Mouse (Mus musculus): ENCODE data around the gene Vps37d.
A peak's percentile ranks its signal among the peaks of the same experiment; 100 is the strongest.

Vps37d gene

GRCm38 (mm10) chr5:135077564-135078481 lies at the start of gene Vps37d:
TSS of gene Vps37d (minus strand) at chr5:135078266.
- DNase-seq (ENCODE audit: low spot score in 2 of 2): peak; percentile 81 to 86

- DNase-seq (ENCODE audit: low spot score in 2 of 2): no peak
Measured at GRCm38 (mm10) chr5:135127669-135128068, 49.6 kb upstream of the Vps37d start.

DNA sequence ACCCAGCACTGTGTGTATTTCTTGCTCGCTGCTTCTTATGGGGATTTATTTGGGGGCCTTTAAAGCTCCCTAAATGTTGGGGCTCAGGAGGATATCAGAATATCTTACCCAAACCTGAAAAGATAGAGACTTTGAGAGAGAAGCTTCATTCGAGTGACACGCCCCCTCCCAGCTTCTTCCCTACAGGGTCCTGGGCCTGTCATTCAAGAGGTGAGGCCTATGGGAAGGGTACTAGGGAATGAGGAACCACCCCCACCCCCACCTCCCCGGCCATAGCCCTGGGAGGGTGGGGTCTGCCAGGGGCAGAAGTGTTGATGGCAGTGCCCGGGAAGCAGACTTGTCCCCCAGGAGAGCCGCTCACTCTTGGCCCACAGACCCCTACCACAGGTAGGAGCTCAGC lies 48.1 kb upstream of the Vps37d start:
- DNase-seq (ENCODE audit: low spot score in 2 of 2): no peak

DNA sequence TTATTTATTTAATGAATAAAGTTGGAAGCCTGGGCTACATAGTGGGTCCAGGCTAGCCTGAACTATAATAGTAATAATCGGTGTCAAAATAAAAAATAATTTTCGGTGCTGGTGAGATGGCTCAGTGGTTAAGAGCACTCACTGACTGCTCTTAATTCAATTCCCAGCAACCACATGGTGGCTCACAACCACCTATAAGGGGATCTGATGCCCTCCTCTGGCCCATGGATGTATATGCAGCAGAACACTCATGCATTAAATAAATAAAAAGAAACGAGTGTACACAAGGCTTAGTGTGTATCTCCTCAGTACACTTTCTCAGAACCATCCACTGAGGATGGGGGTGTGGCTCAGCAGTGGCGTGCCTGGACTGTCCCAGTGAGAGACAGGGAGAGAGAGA lies 42.7 kb upstream of the Vps37d start:
- no peak for DNase-seq (ENCODE audit: low spot score in 2 of 2)

DNA sequence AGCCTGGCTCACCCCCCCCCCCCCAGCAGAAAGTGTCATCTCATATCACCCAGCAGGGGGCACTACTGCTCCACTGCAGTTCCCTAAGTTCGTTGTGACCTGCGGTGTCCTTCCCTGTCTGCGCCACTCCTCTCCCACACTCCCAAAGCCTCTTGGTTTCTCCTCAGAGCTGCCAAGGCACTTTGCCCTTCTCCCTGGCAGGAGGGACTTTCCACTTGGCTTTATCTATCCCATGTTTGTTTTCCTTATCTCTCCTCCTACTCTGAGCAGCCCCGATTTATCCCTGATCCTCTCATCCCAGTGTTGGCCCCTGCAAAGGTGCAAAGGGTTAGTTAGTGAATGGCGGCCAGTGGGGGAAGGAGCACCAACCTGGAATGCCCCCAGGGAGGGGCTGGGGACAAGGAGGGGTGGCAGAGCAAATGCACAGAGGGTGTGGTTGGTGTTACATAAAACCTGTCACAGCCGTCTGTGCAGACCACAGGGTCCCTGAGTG lies 40.6 kb upstream of the Vps37d start:
- DNase-seq (ENCODE audit: low spot score in 2 of 2): peak; percentile 26 to 30

- no peak for DNase-seq (ENCODE audit: low spot score in 2 of 2)
Measured at GRCm38 (mm10) chr5:135115241-135115640, 37.2 kb upstream of the Vps37d start.

DNA sequence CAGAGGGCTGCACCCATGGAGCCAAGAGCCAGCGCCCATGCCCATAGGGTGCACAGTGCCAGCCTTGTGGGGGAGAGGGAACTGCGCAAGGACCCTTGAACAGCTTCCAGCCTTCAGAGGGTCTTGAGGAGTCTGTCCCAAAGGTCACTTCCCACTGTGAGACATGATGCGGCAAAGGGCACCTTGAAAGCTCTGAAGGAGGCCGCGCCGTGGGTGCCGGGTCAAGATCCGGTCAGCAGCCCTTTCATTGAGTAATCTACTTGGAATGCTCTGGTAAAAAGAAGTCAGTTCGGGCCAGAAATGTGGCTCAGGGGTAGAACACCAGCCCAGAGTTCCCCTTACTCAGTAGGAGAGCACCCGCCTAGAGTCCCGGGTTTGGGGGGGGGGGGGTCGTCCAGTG lies 35.7 kb upstream of the Vps37d start:
- DNase-seq (ENCODE audit: low spot score in 2 of 2): no peak

GRCm38 (mm10) chr5:135109976-135110375 lies 31.9 kb upstream of the Vps37d start:
- DNase-seq (ENCODE audit: low spot score in 2 of 2): no peak

DNA sequence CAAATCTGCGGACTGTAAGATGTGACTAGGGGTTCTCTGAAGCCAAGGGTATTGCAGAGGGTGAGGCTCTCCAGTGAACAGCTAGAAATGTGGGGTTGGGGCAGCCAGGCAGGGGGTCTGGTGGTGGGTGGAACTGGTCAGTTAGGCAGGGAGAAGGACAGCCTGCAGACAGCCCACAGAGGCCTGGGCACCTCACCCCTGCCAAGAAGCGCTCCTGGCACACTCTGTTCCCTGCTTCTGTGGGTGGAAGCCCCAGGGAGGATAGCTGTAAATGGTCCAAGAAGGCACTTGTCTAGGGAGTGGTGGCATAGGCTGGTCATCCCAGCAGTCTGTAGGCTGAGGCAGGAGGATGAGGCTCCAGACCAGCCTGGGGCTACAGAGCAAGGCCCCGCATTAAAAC lies 31.4 kb upstream of the Vps37d start:
- DNase-seq (ENCODE audit: low spot score in 2 of 2): no peak

GRCm38 (mm10) chr5:135109017-135109416 lies 31.0 kb upstream of the Vps37d start:
- DNase-seq (ENCODE audit: low spot score in 2 of 2): no peak

DNA sequence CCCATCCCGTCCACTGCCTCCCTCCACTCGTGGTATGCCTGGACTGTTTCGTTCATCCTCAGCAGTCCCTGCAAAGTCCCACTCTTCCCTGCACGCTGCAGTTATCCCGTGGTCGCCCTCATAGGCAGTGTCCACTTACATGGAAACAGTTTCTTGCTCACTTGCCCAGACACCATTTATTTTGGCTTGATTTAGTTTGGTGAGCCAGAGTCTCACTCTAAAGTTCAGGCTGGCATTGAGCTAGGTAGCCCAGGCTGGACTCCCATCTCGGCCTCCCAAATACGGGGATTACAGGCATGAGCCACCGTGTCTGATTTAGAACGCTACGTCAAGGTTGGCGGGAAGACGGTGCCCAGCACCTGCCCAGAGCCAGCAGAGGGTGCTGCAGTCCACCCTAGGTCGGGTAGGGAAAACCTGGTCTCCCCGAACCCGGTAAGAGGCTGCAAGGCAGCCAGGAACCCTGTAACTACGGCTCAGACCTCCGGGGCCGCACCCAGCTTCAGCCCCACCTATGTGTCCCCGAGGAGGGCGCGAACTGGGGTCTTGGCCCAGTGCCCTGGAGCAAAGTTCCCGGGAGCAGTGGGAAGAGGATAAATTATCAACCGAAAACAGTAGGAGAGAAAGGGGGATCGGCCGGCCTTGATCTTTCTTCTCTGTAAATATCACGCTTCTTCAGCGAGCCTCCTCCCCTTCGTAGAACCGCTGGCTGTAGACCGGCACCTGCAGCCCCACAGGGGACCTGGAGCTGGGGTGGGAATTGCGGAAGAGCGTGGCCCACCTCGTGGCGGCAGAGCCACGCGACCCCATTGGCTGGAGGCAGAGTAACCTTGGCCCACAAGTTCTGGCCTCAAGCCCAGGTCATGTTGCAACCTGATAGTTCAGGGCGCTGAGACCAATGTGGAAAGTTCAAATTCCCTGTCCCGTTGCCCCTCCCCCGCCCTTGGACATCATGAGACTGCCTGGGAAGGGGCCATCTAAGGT lies 29.7 kb upstream of the Vps37d start:
- peak in 1 of 2 experiments; percentile 48 for DNase-seq (ENCODE audit: low spot score in 2 of 2)

GRCm38 (mm10) chr5:135106758-135107256 lies 28.7 kb upstream of the Vps37d start:
- peak; percentile 45 to 68 for DNase-seq (ENCODE audit: low spot score in 2 of 2)

DNA sequence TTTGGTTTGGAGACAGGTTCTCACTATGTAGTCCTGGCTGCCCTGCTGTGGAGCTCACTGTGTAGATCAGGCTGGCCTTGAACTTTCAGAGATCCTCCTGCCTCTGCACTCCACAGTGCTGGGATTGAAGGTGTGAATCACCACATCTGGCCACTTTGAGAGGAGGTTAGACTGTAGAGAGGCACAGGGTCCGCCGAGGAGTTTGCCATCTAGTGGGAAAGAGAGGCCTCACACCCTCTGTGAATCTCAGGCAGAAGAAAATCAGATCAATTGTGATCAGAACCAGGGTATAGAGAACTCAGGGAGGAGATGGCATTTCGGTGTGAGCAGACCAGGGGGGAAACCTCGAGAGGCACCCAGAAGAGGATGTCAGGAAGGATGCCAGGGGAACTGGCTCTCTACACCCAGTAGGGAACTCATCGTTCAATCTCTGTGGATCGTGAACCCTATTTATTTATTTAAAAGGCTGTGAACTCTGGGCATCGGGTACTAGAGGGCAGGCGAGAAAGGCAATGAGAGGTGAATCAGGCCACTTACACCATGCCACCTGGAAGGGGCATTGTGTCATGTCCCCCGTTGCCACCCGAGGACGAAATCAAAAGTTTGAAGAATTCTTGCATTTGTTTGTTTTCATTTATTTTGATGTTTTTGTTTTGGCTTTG lies 26.1 kb upstream of the Vps37d start:
- DNase-seq (ENCODE audit: low spot score in 2 of 2): no peak

DNA sequence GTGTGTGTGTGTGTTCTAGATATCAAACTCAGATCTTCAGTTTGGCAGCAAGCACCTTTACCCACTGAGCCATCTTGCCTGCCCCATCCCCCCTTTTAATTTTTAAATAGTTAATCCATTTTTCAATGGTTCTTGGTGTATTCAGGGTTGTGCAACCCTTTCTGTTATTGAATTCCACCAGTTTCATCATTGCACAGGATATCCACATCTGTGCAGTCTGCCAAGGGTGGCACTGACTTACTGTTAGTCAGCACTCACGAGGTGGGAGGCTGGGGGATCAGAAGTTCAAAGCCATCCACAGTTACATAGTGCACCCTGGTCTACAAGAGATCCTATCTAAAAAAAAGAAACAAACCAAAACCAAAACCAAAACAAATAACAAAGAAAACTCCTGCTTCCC lies 22.9 kb upstream of the Vps37d start:
- DNase-seq (ENCODE audit: low spot score in 2 of 2): no peak

GRCm38 (mm10) chr5:135089653-135090052 lies 11.6 kb upstream of the Vps37d start, which contains the start of gene Mlxipl:
TSS of gene Mlxipl (plus strand) at chr5:135089890.
- DNase-seq (ENCODE audit: low spot score in 2 of 2): no peak

- DNase-seq (ENCODE audit: low spot score in 2 of 2): no peak
Measured at GRCm38 (mm10) chr5:135086871-135087270, 8.8 kb upstream of the Vps37d start.

DNA sequence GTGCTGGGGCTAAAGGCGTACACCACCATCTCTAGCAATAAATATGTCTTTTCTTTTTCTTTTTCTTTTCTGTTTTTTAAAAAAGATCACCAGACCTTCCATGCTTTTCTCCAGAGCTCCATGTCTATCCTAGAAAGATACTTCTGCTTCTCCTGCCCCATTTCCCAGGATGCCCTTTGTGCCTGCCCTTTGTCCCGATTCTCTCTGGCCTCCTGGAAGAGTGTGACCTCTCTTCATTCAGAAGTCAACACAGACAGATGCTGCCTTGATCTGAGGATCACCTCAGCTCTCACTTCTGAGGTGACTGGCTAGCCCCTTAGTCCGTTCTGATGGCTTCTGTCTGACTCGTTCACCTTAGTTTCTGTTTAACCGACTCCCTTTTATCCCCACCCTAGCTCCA lies 2.5 kb upstream of the Vps37d start:
- no peak for DNase-seq (ENCODE audit: low spot score in 2 of 2)

DNA sequence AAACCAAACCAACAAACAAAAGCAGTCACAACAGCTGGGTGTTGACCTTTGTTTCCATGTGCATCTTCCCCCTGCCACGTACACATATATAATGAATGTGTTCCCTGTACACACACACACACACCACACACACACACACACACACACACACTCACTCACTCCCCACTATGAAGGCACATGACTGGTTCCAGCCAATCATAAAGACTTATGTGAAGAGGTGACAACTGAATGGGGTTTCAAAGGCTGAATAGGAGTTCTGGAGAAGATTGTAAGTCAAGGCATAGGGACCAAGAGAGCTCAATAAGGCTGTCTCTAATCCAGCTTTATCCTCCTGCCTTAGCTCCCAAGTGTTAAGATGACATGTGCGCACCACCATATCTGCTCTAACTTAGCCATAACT lies 1.5 kb upstream of the Vps37d start:
- no peak for DNase-seq (ENCODE audit: low spot score in 2 of 2)

DNA sequence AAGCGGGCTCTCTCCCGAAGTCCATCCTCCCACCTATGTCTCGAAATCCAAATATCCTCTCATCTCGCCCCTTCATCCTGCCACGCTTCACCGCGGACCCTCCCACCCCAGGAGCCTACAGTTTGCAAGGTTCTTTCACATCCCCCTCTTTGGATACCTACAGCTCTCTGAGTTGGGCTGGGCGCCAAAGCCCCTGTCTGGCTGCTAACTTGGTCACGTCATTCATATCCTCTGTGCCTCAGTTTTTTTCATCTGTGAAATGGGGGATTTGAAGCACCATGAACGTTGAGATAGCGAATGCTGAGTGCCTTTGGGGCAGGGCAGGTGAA lies 380 bp upstream of the Vps37d start:
- DNase-seq (ENCODE audit: low spot score in 2 of 2): no peak

GRCm38 (mm10) chr5:135076931-135077505 lies 1.0 kb downstream of the Vps37d start:
- DNase-seq (ENCODE audit: low spot score in 2 of 2): no peak

- no peak for DNase-seq (ENCODE audit: low spot score in 2 of 2)
Measured at GRCm38 (mm10) chr5:135076368-135076767, 1.7 kb downstream of the Vps37d start.
